Comparison of ENCODE assay signal across 8 mouse cellular contexts in genomic region chr5:37242360-37243168, GRCm38 (mm10). TPM values are rescaled to one million over a fixed set of nuclear protein-coding genes. Genes with fewer than 3 reads are reported as not detected.
DNase-seq lines count a peak whose midpoint lies in the region; ATAC-seq lines count a peak whose summit lies in the region.

No protein-coding gene starts in this region.

- H3K36me3 ChIP-seq in limb, embryonic 13.5 days: no peaks in the 10 kb centered on the region

- no peak overlapping the region for H3K27ac ChIP-seq in limb, embryonic 13.5 days

- H3K9me3 ChIP-seq in limb, embryonic 13.5 days: no peaks in the 10 kb centered on the region

- peak overlapping the region; percentile 45 for H3K4me3 ChIP-seq in limb, embryonic 13.5 days

- H3K4me2 ChIP-seq in limb, embryonic 13.5 days (replicated peaks): peak overlapping the region; percentile 75

- 0 out of 2 replicates have a peak overlapping the region, but pooled peaks have one; percentile 19 for H3K9ac ChIP-seq in limb, embryonic 13.5 days

- no peak for ATAC-seq in limb, embryonic 13.5 days (ENCODE audit: low FRiP score, low read depth)

- peaks cover 35% of the 10 kb centered on the region for H3K4me1 ChIP-seq in limb, embryonic 13.5 days

- peak; percentile 44 to 52 for DNase-seq in frontal cortex, postnatal 10 days (ENCODE audit: low spot score in 2 of 2)
- no peak for DNase-seq in frontal cortex, postnatal 25 days (ENCODE audit: low spot score in 2 of 2)
- DNase-seq in right cerebral cortex, postnatal 25 days: peak; percentile 41
- DNase-seq in right cerebral cortex, postnatal 36 days (ENCODE audit: low spot score in 2 of 2): no peak
- no peak for DNase-seq in thymus, postnatal 14 days
- no peak for DNase-seq in left cerebral cortex, adult 11 months (ENCODE audit: low spot score)
- no peak for DNase-seq in lung, postnatal 25 days (ENCODE audit: low spot score)

- H3K27me3 ChIP-seq in limb, embryonic 13.5 days: peaks cover 90% of the 10 kb centered on the region

- 10% methylated on average over 44 of the region's 44 CpGs for WGBS in limb, embryonic 13.5 days

RNA-seq across cellular contexts. Expression of gene Crmp1, which starts 0.8 kb away (rescaled TPM):
- 14.5 and 15.7 TPM in 2 replicates for polyA plus RNA-seq in limb, embryonic 13.5 days (2015; fragmentation: Nextera tagmentation; extraction: Ambion mirVana)

Comparison
In these comparisons a context has a peak if more than half of its experiments do, and no peak if none do; other contexts are left out.
1. DNase-seq: peak in frontal cortex, postnatal 10 days (2 of 2) and right cerebral cortex, postnatal 25 days (single experiment); none in frontal cortex, postnatal 25 days (0 of 2), right cerebral cortex, postnatal 36 days (0 of 2), thymus, postnatal 14 days (single experiment), left cerebral cortex, adult 11 months (single experiment) and lung, postnatal 25 days (single experiment).